Mouse (Mus musculus) CD8-positive naive resting alpha-beta T cell, adult 2 months (primary cell): ENCODE data around the gene Sfxn2.
A peak's percentile ranks its signal among the peaks of the same experiment; 100 is the strongest.

Experiments used
- DNase-seq, 2 experiments: peaks; one replicate each; pipeline ENCODE4 v3.0.0; 2022; ENCODE audit warnings: low read depth in 2 of 2, low spot score in 2 of 2

Sfxn2 gene

DNA sequence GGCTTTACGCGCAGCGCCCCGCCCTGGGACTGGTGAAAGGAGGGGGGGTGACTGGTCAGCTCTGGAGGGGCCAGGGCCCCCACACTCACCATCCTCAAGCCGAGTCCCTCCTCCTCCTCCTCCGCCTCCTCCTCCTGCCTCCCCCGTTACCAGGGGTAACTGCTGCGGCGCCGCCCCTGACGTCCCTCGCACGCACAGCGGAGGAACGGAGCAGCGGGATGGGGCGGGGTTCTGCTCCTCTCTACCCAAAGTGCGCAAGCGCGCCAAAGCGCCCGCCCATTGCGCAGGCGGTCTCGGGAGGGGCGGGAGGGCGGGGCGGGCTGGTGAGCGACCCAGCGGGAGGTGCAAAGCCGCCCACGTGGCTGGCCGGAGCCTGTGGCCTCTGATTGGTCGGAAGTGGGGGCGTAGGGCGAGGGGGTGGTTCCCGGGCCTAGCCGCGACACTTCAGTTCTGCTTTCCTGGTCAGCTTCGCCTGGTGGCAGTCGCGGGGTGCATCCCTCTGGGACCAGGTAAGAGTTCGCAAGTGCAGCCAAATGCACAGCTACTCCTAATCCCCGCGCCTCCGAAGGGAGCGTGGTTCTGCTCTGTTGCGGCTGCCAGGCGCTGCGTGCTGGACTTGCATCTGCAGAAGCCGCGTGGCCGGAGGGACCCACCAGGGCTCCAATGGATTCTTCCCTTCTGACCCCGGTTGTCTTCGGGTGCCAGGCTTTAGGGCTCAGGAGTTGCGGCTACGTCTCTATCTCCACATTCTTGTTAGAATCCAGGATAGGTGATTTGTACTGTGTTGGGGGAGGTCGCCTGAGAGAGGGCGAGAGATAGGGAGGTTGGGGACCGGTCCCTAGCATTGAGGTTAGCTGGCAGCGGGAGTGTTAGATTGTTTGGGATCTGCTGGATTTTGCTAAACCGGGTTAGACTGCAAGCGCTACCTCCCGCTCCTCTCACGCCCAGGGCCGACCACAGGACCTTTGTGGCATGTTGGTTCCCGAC lies at the start of gene Sfxn2, which contains the start of gene Arl3:
TSS of gene Sfxn2 (plus strand) at position 415 of the 987 bp plus-strand sequence.
TSS of gene Arl3 (minus strand) at position 248 of the 987 bp plus-strand sequence.
- DNase-seq: peak; percentile 89 to 90

DNA sequence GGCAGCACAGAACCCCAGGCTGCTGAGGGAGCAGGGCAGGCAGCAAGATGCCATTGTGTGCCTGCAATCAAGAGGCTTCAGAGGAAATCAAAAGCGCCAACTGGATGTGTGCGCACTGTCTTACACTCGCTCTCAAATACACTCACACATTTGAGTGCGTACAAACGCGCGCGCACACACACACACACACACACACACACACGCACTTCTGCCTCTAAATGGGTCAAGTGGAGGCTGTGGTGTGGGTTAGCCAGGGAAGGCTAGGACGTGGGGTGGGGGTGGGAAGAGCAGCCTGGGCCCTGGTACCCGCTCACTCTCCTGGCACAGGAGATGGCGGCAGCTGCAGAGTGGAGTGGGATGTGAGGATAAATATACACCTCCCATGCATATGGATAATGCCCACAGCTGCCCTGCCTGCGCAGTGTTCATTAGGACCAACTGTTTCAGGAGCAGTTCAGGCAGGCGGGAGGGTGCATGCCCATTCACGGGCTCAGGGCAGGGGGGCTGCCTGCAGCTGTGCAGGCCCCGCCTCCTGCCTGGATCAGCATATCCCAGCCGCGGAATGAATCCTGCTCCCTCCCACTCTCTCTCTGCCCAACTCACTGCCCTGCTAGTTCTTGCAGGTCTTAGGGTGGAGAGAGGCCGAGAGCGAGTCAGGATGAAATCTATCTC lies 49.5 kb upstream of the Sfxn2 start:
- DNase-seq: no peak

GRCm38 (mm10) chr19:46524152-46524544 lies 49.0 kb upstream of the Sfxn2 start:
- DNase-seq: no peak

GRCm38 (mm10) chr19:46524601-46525321 lies 48.4 kb upstream of the Sfxn2 start:
- DNase-seq: no peak

GRCm38 (mm10) chr19:46525691-46526631 lies 47.2 kb upstream of the Sfxn2 start:
- DNase-seq: no peak

- no peak for DNase-seq
Observed at GRCm38 (mm10) chr19:46527632-46528528, 45.3 kb upstream of the Sfxn2 start.

- DNase-seq: peak; percentile 52 to 72
Observed at GRCm38 (mm10) chr19:46528529-46529213, 44.5 kb upstream of the Sfxn2 start.

DNA sequence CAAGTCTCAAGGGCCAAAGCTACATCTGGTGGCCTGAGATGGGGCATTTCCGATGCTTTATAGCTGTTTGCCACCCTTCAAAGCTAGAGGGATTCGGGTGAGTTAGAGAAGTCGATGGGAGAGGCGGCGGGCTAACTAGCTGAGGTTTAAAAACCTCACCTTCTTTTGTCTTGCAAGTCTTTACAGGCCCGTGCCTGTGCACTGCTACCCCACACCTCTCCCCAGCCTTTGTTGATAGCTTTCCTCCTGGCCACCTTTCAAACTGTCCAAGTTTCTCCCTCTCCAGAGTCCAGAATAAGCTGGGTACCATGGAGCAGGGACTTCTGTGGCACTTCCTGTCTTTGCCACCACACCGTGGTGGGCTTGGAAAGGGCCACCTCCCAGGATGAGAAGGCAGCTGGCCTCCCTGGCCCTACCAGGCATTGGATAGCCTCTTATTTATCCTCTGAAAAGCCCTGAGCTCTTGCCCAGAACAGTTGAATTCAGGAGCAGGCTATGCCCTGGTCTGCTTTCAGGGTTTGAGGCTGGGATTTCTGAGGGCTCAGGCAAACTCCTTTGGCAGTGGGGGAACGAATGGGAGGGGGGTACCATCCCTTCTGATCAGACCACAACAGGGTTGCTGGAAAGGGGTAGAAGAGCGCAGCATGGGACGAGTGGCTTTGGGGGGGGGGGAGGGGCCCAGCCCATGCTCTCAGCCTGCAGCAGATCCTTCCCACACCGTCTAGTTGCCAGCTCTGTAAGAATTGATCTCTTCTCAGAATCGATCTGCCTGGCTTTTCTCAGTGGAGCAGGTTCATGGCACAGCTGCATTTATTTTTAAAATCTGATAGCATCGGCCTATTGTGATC lies 43.3 kb upstream of the Sfxn2 start:
- no peak for DNase-seq

DNA sequence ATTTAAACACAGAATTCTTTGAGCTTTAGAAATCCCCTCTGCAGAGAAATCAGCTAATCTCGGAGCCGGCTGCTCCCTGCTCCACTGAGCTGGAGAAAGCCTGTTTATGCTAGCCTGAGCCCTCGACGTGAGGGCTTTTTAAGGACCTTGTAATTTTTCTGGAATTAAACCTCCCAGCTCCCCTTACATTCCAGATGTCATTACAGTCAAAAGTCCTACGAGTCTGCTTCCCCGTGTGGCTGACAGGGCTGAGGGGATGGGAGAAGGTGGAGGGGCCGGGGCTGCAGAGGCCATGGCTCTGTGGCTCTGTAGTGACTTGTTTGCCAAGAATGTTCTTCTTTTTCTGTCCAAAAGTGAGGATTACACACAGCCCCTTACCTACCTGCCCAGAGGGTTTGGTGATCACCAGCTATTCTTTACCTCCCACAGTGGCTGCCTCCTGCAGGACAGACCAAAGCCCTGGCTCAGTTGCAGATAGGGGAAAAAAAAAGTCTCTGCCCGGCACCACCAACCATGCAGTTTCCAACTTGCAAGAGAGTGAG lies 42.6 kb upstream of the Sfxn2 start:
- no peak for DNase-seq

DNA sequence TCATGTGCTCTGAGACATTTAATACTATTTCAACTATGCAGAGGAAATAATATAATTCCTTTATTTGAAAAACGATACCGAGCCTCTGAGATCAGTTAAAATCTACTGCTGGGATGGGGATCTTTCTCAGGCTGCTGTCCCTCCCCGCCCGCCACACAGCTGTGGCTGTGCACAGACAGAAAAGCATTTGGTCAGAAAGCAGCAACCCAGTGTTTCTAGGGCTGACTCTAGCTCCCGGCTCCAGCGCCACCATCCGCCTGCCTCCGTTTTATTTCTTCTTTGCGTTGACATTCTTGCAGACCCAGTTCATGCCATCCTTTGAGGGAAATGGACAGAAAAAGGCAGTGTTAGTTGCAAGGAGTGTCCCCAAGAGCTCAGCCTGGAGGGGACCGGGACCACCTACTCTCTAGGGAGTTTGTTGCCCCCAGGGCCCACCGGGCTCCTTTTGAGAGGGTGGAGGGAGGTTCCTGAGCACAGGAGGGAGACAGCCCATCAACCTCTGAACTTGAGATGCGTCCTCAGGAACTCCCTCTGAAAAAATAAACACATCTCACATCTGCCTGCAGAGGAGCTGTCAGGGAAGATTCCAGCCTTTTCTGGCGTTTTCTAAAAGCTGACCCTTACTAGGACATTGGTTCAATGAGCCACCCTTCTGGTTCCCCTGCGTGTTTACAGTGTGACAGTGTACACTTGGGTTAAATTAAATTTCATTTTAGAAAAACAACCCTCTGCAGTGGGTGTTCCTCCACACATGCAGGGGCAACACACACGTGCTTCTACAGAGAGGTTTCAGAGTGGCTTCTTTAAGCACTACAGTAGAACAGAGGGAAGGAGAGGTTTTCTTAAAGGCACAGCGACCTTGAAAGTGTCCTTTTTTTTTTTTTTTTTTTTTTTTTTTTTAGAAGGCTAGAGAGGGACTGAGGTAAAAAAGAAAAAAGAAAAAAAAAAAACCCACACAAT lies 41.8 kb upstream of the Sfxn2 start:
- DNase-seq: no peak

DNA sequence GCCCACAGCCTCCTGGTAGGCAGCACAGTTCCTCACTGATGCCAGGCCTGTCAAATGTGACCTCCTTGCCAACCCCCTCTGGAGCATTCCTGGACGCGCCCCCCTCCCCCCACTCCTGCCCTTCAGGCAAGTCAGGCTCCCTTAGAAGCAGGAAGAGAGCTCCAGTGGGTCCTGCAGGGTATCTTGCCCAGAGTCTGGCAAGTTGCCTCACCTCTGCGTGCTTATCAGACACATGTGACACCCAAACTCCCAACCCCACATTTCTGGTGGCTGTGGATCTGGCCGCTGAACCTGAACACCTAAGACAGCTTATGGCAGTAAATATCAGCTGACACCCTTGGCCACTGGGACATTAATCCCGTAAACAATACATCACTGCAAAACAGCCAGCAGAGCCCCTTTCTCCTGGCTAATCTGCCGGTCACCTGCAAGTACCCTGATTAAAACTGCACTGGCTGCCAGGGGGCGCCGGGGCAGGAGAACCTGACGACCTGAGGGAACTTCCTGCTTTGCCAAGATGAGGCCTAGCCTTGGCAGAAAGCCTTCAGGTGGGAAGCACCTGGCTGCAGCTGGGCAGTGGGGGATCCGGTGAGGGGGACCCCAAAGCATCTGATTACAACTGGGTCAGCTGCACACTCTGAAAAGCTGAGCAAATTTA lies 41.0 kb upstream of the Sfxn2 start:
- no peak for DNase-seq

GRCm38 (mm10) chr19:46533066-46533465 lies 40.1 kb upstream of the Sfxn2 start:
- DNase-seq: no peak

GRCm38 (mm10) chr19:46533525-46533924 lies 39.6 kb upstream of the Sfxn2 start:
- no peak for DNase-seq

GRCm38 (mm10) chr19:46534542-46535098 lies 38.5 kb upstream of the Sfxn2 start:
- DNase-seq: no peak

GRCm38 (mm10) chr19:46537357-46537756 lies 35.8 kb upstream of the Sfxn2 start:
- DNase-seq: no peak

GRCm38 (mm10) chr19:46538213-46538612 lies 35.0 kb upstream of the Sfxn2 start:
- DNase-seq: no peak
